Mouse (Mus musculus): ENCODE results near the gene Papolb.

Gene Papolb

GRCm38 (mm10) chr5:142529915-142530314 is at the start of gene Papolb:
Gene Papolb (minus strand): TSS chr5:142530076.
- no peak for DNase-seq (ENCODE audit: low spot score)

GRCm38 (mm10) chr5:142578192-142578591 is 48.3 kb upstream of the Papolb start:
- no peak for DNase-seq (ENCODE audit: low spot score)

- no peak for DNase-seq (ENCODE audit: low spot score)
These were observed 47.0 kb upstream of the Papolb start for GRCm38 (mm10) chr5:142576832-142577231.

GRCm38 (mm10) chr5:142574323-142575057 is 44.6 kb upstream of the Papolb start:
- DNase-seq (ENCODE audit: low spot score), result no peak

- no peak for DNase-seq (ENCODE audit: low spot score)
These were observed 34.7 kb upstream of the Papolb start for GRCm38 (mm10) chr5:142564606-142565005.

- DNase-seq (ENCODE audit: low spot score), result no peak
These were observed 30.4 kb upstream of the Papolb start for GRCm38 (mm10) chr5:142560261-142560660.

GRCm38 (mm10) chr5:142557397-142558067 is 27.7 kb upstream of the Papolb start:
- peak; percentile 62 for DNase-seq (ENCODE audit: low spot score)

GRCm38 (mm10) chr5:142556721-142557120 is 26.8 kb upstream of the Papolb start:
- no peak for DNase-seq (ENCODE audit: low spot score)

GRCm38 (mm10) chr5:142555866-142556265 is 26.0 kb upstream of the Papolb start:
- no peak for DNase-seq (ENCODE audit: low spot score)

GRCm38 (mm10) chr5:142550706-142551652 is 21.1 kb upstream of the Papolb start, which contains the start of gene Radil:
Gene Radil (minus strand): TSS chr5:142551098.
- DNase-seq (ENCODE audit: low spot score), result peak; percentile 76

- DNase-seq (ENCODE audit: low spot score), result no peak
These were observed 20.3 kb upstream of the Papolb start for GRCm38 (mm10) chr5:142549961-142550705.

- DNase-seq (ENCODE audit: low spot score), result no peak
These were observed 19.6 kb upstream of the Papolb start for GRCm38 (mm10) chr5:142549441-142549840.

- DNase-seq (ENCODE audit: low spot score), result no peak
These were observed 17.2 kb upstream of the Papolb start for GRCm38 (mm10) chr5:142547066-142547465.

GRCm38 (mm10) chr5:142546344-142546743 is 16.5 kb upstream of the Papolb start:
- DNase-seq (ENCODE audit: low spot score), result no peak

- DNase-seq (ENCODE audit: low spot score), result no peak
These were observed 15.3 kb upstream of the Papolb start for GRCm38 (mm10) chr5:142545014-142545795.

GRCm38 (mm10) chr5:142537286-142537685 is 7.4 kb upstream of the Papolb start:
- no peak for DNase-seq (ENCODE audit: low spot score)

- DNase-seq (ENCODE audit: low spot score), result no peak
These were observed 5.5 kb upstream of the Papolb start for GRCm38 (mm10) chr5:142535388-142535787.

- DNase-seq (ENCODE audit: low spot score), result no peak
These were observed 5.0 kb downstream of the Papolb start for GRCm38 (mm10) chr5:142524711-142525464.

- DNase-seq (ENCODE audit: low spot score), result no peak
These were observed 8.5 kb downstream of the Papolb start for GRCm38 (mm10) chr5:142521195-142521866.
